Mouse (Mus musculus): ENCODE measurements around the gene Fus. TPM values are rescaled to one million over a fixed set of nuclear protein-coding genes. Genes with fewer than 3 reads are reported as not detected.

The Fus gene
- total and polyA plus RNA-seq, 2 experiments from 2014 or later = 51.0 to 323 TPM

GRCm38 (mm10) chr7:127974413-127974930 is 7.2 kb downstream of the Fus start:
- no peaks in the 10 kb centered on the region for H3K27me3 ChIP-seq (ENCODE audit: insufficient read depth, low read length)
- peaks cover 76% of the 10 kb centered on the region for H3K36me3 ChIP-seq (ENCODE audit: insufficient read depth)
- H3K9ac ChIP-seq = no peak overlapping the region
- no peak for DNase-seq
- no peaks in the 10 kb centered on the region for H3K9me3 ChIP-seq (ENCODE audit: low read length)
- H3K4me3 ChIP-seq (ENCODE audit: low read depth, low read length) = no peak overlapping the region
- no peak for TF ChIP-seq CTCF (IDR thresholded peaks at IDR 0.05; ENCODE audit: low read depth)
- no peak overlapping the region for H3K27ac ChIP-seq (ENCODE audit: low read depth, low read length)
- ATAC-seq = no peak
- no peak overlapping the region for H3K4me2 ChIP-seq (ENCODE audit: low read depth)
- H3K4me1 ChIP-seq (ENCODE audit: insufficient read depth) = peaks cover 3% of the 10 kb centered on the region
- WGBS = 87% methylated on average over 2 of the region's 2 CpGs

GRCm38 (mm10) chr7:127978856-127979255 is 11.6 kb downstream of the Fus start:
- WGBS = 92% methylated on average over 2 of the region's 2 CpGs
- Histone ChIP-seq H3K27me3 (ENCODE audit: insufficient read depth, low read length) (no peaks in the 10 kb centered on the region), H3K36me3 (ENCODE audit: insufficient read depth) (peaks cover 86% of the 10 kb centered on the region), H3K4me1 (ENCODE audit: insufficient read depth) (no peaks in the 10 kb centered on the region), H3K4me2 (ENCODE audit: low read depth) (no peak overlapping the region), H3K9ac (no peak overlapping the region), H3K4me3 (ENCODE audit: low read depth, low read length) (no peak overlapping the region), H3K27ac (ENCODE audit: low read depth, low read length) (no peak overlapping the region), H3K9me3 (ENCODE audit: low read length) (no peaks in the 10 kb centered on the region)
- DNase-seq (no peak), ATAC-seq (no peak)
- TF ChIP-seq CTCF (IDR thresholded peaks at IDR 0.05; ENCODE audit: low read depth) = no peak

GRCm38 (mm10) chr7:127980606-127981005 is 13.3 kb downstream of the Fus start:
- H3K9me3 ChIP-seq (ENCODE audit: low read length) = no peaks in the 10 kb centered on the region
- H3K27ac ChIP-seq (ENCODE audit: low read depth, low read length) = no peak overlapping the region
- ATAC-seq = no peak
- TF ChIP-seq CTCF (IDR thresholded peaks at IDR 0.05; ENCODE audit: low read depth) = no peak
- H3K4me2 ChIP-seq (ENCODE audit: low read depth) = no peak overlapping the region
- no peaks in the 10 kb centered on the region for H3K27me3 ChIP-seq (ENCODE audit: insufficient read depth, low read length)
- peaks cover 79% of the 10 kb centered on the region for H3K36me3 ChIP-seq (ENCODE audit: insufficient read depth)
- no peak overlapping the region for H3K9ac ChIP-seq
- no peak overlapping the region for H3K4me3 ChIP-seq (ENCODE audit: low read depth, low read length)
- WGBS = 87% methylated on average over 3 of the region's 3 CpGs
- H3K4me1 ChIP-seq (ENCODE audit: insufficient read depth) = no peaks in the 10 kb centered on the region
- DNase-seq = no peak

GRCm38 (mm10) chr7:127988904-127989303 is 21.6 kb downstream of the Fus start:
- no peak overlapping the region for H3K4me2 ChIP-seq (ENCODE audit: low read depth)
- H3K27ac ChIP-seq (ENCODE audit: low read depth, low read length) = no peak overlapping the region
- ATAC-seq (no peak), DNase-seq (no peak)
- no peak overlapping the region for H3K9ac ChIP-seq
- no peaks in the 10 kb centered on the region for H3K27me3 ChIP-seq (ENCODE audit: insufficient read depth, low read length)
- TF ChIP-seq CTCF (IDR thresholded peaks at IDR 0.05; ENCODE audit: low read depth) = no peak
- H3K9me3 ChIP-seq (ENCODE audit: low read length) = no peaks in the 10 kb centered on the region
- H3K36me3 ChIP-seq (ENCODE audit: insufficient read depth) = peaks cover 48% of the 10 kb centered on the region
- 87% methylated on average over 1 of the region's 1 CpGs for WGBS
- no peak overlapping the region for H3K4me3 ChIP-seq (ENCODE audit: low read depth, low read length)
- H3K4me1 ChIP-seq (ENCODE audit: insufficient read depth) = peaks cover 5% of the 10 kb centered on the region; the same call in 1 of the 2 replicates

GRCm38 (mm10) chr7:127991643-127992487 is 24.6 kb downstream of the Fus start:
- TF ChIP-seq CTCF (IDR thresholded peaks at IDR 0.05; ENCODE audit: low read depth) = peak; percentile 68
- no peak overlapping the region for H3K9ac ChIP-seq
- H3K36me3 ChIP-seq (ENCODE audit: insufficient read depth) = peaks cover 26% of the 10 kb centered on the region
- H3K4me2 ChIP-seq (ENCODE audit: low read depth) = no peak overlapping the region
- no peaks in the 10 kb centered on the region for H3K27me3 ChIP-seq (ENCODE audit: insufficient read depth, low read length)
- no peaks in the 10 kb centered on the region for H3K9me3 ChIP-seq (ENCODE audit: low read length)
- DNase-seq (peak; percentile 81), ATAC-seq (peak; percentile 81)
- peaks cover 5% of the 10 kb centered on the region; the same call in 1 of the 2 replicates for H3K4me1 ChIP-seq (ENCODE audit: insufficient read depth)
- H3K4me3 ChIP-seq (ENCODE audit: low read depth, low read length) = no peak overlapping the region
- WGBS = 50% methylated on average over 6 of the region's 6 CpGs
- peak overlapping the region; percentile 2; the same call in 1 of the 2 replicates for H3K27ac ChIP-seq (ENCODE audit: low read depth, low read length)

- Histone ChIP-seq H3K4me2 (ENCODE audit: low read depth) (peak overlapping the region; percentile 35; the same call in 1 of the 2 replicates), H3K36me3 (ENCODE audit: insufficient read depth) (peaks cover 21% of the 10 kb centered on the region), H3K4me3 (ENCODE audit: low read depth, low read length) (no peak overlapping the region), H3K27ac (ENCODE audit: low read depth, low read length) (no peak overlapping the region), H3K4me1 (ENCODE audit: insufficient read depth) (peaks cover 5% of the 10 kb centered on the region; the same call in 1 of the 2 replicates), H3K9me3 (ENCODE audit: low read length) (no peaks in the 10 kb centered on the region), H3K9ac (no peak overlapping the region), H3K27me3 (ENCODE audit: insufficient read depth, low read length) (no peaks in the 10 kb centered on the region)
- ATAC-seq = no peak; the same call in 1 of the 2 replicates
- no peak for TF ChIP-seq CTCF (IDR thresholded peaks at IDR 0.05; ENCODE audit: low read depth)
- no peak for DNase-seq
- WGBS = 50% methylated on average over 5 of the region's 5 CpGs
Observed at GRCm38 (mm10) chr7:127992488-127993340, 25.5 kb downstream of the Fus start.
